Mouse (Mus musculus): ENCODE data around the gene Tor4a. TPM values are rescaled to one million over a fixed set of nuclear protein-coding genes. Genes with fewer than 3 reads are reported as not detected.

Tor4a gene
- 10 to 100 TPM; 36.4 to 59.0 TPM for total RNA-seq (2023)

DNA sequence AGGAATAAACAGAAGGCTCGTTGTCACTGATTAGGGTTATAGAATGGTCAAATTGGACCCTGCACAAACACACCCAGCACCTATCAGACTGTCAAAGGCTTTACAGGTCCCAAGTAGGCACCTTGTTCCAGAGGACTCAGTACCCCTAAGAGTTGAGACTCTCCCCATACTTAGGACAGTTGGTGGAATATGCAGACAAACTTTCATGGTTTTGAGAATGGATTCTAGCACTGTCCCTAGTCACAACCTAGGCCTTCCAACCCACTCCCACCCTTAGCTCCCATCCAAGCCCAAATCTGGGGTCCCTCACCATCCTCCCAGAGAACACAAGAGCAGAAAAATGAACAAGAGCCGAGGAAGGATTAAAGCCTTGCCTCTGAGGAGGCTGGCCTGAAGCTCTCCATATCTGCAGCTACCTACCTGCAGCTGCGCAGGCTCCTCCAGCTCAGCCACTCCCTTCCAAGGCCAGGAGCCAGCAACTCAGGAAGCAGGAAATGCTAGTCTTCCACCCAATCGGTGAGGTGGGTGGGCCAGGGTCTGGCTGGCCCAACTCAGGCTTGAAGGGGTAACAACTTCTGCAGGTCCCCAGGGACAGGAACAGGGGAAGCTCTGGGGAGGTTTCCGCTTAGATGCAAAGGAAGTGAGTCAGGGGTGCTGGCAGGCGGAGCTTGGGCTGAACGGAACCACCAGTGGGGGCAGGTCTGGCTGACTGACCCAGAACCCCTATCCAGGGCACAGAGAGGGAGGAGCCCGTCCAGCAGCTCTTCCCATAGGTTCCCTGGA lies at the start of gene Tor4a:
Tor4a (minus strand) TSS at position 715 of the 783 bp plus-strand sequence.

DNA sequence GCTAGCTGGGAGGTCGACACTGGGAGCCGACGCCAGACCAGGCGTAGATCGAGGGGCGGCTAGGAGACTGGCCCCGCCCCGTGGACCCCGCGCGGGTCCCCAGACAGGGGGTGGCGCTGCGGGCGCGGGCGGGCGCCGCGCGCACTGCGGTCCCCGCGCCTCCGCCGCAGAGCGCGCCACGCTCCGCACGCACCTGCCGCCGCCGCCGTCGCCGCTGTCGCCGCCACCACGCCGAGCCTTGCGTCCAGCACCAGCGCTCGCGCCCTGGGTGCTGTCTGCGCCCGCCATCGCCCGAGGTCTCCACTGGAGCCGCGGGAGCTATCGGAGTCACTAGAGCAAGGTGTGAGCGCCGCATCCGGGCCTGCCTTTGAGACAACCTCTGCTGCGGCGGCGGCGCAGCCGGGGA lies 45.4 kb upstream of the Tor4a start, which contains the start of the genes Rnf208 and Cysrt1:
Rnf208 (plus strand) TSS at position 155 of the 406 bp plus-strand sequence.
Cysrt1 (minus strand) TSS at position 352 of the 406 bp plus-strand sequence.

DNA sequence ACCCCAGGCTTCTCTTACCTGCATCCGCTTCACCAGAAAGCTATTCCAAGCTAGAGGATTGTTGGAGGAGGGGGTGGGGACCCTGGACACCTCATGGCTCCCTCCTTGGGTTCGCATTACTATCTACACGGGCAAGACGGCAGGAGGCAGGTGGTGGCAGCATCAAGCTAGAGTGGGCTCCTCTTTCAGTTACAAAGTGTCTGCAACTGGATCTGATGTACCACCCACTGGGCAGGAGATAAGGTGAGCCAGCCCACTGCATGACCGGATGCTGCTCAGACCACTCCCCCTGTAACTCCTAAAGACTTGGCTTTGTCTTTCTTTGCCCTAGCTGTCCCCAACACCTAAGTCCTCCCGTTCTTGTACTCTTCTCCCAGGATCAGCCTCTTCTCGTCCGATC lies 39.9 kb upstream of the Tor4a start, which contains the start of gene Rnf224:
Rnf224 (minus strand) TSS at position 174 of the 400 bp plus-strand sequence.

DNA sequence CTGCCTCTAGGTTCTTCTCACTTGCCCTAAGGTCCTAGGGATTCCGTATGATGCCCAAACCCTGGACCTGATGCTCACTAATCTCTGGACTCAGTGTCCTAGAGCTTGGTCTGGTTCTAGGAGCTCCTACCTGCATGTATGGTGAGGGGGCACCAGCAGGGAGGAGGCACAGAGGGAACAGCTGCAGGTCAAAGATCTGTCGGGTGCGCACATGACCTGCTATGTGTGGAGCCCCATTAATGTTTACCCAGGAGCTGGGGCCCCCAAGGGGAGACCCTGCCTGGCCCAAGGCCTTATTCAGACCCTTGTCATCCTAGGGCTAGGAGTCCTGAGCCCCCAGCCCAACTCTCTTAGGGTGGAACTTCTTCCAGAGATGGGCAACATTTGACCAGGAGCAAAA lies 37.4 kb upstream of the Tor4a start, which contains the start of gene Slc34a3:
Slc34a3 (minus strand) TSS at position 315 of the 400 bp plus-strand sequence.

DNA sequence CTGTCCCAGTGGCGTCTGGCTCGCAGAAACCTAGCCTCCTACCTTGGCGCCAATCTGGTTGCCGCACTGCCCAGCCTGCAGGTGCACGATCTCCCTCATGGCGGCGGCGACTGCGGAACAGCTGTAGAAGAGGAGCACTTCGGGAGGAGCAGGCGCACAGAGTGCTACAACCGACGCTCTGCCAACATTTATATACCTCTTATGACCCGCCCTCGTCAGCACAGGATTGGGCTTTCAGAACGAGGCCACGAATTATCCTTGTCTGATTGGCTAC lies 27.7 kb upstream of the Tor4a start, which contains the start of gene Tubb4b:
Tubb4b (minus strand) TSS at position 211 of the 274 bp plus-strand sequence.

DNA sequence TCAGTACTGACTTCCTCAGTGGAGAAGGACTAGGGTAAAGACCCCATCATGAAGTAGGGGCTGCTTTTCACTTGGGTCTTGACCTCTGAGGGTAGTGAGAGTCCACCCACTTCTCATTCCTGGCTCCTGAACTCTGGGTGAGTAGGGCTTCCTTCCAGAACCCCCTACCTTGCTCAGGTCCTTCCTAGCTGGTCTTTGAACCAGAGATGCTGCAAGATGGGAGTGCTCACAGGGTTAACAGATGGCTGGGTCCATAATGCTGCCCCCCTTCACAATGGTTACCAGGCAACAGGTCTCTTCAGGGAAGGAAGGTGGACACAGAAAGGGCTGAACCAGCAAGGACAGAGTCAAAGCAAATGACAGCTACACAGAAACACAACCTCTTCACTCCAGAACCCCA lies 21.8 kb upstream of the Tor4a start, which contains the start of gene Fam166a:
Fam166a (plus strand) TSS at position 301 of the 400 bp plus-strand sequence.

DNA sequence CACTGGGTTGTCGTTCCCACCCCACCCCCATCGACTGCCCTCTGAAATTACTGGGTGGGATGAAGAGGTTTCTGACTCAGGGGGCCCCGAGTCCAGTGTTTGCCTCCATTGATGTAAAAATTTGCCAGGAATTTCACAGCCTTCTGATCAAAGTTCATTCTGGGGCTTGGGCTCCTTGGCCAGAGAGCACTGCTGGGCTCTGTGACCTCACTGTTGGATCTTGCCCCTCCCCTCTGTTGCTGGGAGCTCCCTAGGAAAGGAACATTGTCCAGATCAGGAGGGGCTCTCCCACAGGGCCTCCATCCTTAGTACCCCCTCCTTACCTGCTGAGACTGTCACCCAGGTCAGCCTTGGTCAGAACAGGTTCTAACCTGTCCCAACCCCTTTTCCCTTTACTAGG lies 17.8 kb upstream of the Tor4a start, which contains the start of gene Stpg3:
Stpg3 (minus strand) TSS at position 194 of the 400 bp plus-strand sequence.

DNA sequence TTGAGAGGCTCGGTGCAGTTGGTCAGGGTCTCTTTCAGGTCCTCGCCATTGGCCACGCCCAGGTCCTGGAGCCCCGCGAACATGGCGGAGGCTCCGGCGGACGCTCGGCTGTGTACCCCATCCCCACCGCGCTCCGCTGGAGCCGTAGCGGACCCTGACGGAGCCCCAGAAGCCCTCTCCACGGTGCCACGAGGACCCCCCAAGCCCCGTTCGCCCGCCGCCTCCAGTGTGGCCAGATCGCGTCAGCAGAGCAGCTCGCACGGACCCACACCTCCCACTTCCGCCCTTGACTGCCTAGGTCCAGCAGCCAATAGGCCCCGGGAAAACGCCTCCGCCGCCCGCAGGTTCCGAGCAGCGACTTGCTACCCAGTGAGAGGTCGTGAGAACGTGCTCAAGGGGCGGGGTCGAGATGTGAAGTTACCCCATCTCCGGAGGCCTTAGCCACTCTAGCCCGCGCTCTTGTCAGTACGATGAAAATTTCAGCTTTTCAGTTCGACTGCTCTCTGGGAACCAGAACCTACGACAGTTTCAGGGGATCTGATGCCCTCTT lies 14.5 kb upstream of the Tor4a start, which contains the start of gene Nelfb:
Nelfb (minus strand) TSS at position 369 of the 550 bp plus-strand sequence.

DNA sequence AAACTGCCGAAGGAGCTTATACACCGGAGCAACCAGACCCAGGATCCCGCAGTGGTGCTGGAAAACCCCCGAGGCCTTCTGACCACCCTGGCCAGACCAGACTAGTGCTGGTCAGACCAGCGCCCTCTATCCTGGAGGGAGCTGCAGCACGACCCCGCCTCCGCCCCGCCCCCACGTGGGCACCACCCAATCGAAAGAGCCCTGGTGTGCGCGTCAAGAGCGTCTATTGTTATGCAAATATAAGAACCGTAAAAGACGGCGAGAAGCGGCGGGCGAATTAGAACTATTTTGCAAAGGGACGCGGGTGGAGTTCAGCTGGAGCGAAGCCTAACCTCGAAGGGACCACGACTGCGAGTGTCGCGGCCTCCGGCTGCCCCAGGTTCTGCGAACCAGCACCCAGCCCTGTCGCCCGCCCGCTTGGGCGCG lies 16.2 kb downstream of the Tor4a start, which contains the start of gene Nrarp:
Nrarp (plus strand) TSS at position 281 of the 426 bp plus-strand sequence.

Other genes with a start within 250 kb of the Tor4a start
- gene Zmynd19, start 247.1 kb downstream of the Tor4a start, total RNA-seq (2023), result 10 to 100 TPM; 17.5 to 19.8 TPM
- 10 to 100 TPM; 14.8 to 20.9 TPM for gene Dph7, start 234.5 kb downstream of the Tor4a start, total RNA-seq (2023)
- gene Mrpl41, start 221.8 kb downstream of the Tor4a start, total RNA-seq (2023), result 10 to 100 TPM; 21.7 to 31.1 TPM
- gene Pnpla7, start 220.9 kb downstream of the Tor4a start, total RNA-seq (2023), result 100 to 1,000 TPM; 129 to 133 TPM
- gene Nsmf, start 142.5 kb downstream of the Tor4a start, total RNA-seq (2023), result 10 to 100 TPM; 44.6 to 55.0 TPM
- not detected for gene Entpd8, start 116.6 kb downstream of the Tor4a start, total RNA-seq (2023)
- not detected for gene Noxa1, start 101.7 kb downstream of the Tor4a start, total RNA-seq (2023)
- 1 to 10 TPM; 3.7 to 4.2 TPM for gene Nrarp, start 16.1 kb downstream of the Tor4a start, total RNA-seq (2023)
- gene Nelfb, start 14.6 kb upstream of the Tor4a start, total RNA-seq (2023), result 10 to 100 TPM; 96.3 to 98.1 TPM
- not detected for gene Stpg3, start 17.8 kb upstream of the Tor4a start, total RNA-seq (2023)
- gene Fam166a, start 21.9 kb upstream of the Tor4a start, total RNA-seq (2023), result under 1 TPM in 1 of 2 experiments, not detected in 1; 0.50 TPM
- 100 to 1,000 TPM; 117 to 128 TPM for gene Tubb4b, start 27.8 kb upstream of the Tor4a start, total RNA-seq (2023)
- gene Slc34a3, start 37.5 kb upstream of the Tor4a start, total RNA-seq (2023), result not detected
- not detected for gene Rnf224, start 39.9 kb upstream of the Tor4a start, total RNA-seq (2023)
- gene Rnf208, start 45.4 kb upstream of the Tor4a start, total RNA-seq (2023), result not detected
- gene Cysrt1, start 45.6 kb upstream of the Tor4a start, total RNA-seq (2023), result not detected
- gene AL732309.1, start 50.0 kb upstream of the Tor4a start, total RNA-seq (2023), result 10 to 100 TPM; 10.7 to 11.9 TPM
- gene Tmem203, start 58.6 kb upstream of the Tor4a start, total RNA-seq (2023), result 10 to 100 TPM; 20.1 to 25.4 TPM
- gene Tprn, start 65.7 kb upstream of the Tor4a start, total RNA-seq (2023), result 10 to 100 TPM; 15.5 to 20.0 TPM
- 10 to 100 TPM; 43.7 to 44.2 TPM for gene Ssna1, start 75.6 kb upstream of the Tor4a start, total RNA-seq (2023)
- 100 to 1,000 TPM; 114 to 127 TPM for gene Anapc2, start 75.6 kb upstream of the Tor4a start, total RNA-seq (2023)
- not detected for gene Tmem210, start 91.3 kb upstream of the Tor4a start, total RNA-seq (2023)
- gene Lrrc26, start 93.0 kb upstream of the Tor4a start, total RNA-seq (2023), result not detected
- gene Grin1, start 122.3 kb upstream of the Tor4a start, total RNA-seq (2023), result not detected
- gene Man1b1, start 135.5 kb upstream of the Tor4a start, total RNA-seq (2023), result 10 to 100 TPM; 49.9 to 52.4 TPM
- 10 to 100 TPM; 36.0 to 36.9 TPM for gene Dpp7, start 159.5 kb upstream of the Tor4a start, total RNA-seq (2023)
- gene Uap1l1, start 168.8 kb upstream of the Tor4a start, total RNA-seq (2023), result 10 to 100 TPM; 25.0 to 27.0 TPM
- gene Sapcd2, start 175.4 kb upstream of the Tor4a start, total RNA-seq (2023), result 1 to 10 TPM in 1 of 2 experiments, under 1 TPM in 1; 0.44 to 1.0 TPM
- gene Entpd2, start 199.0 kb upstream of the Tor4a start, total RNA-seq (2023), result not detected
- not detected for gene Npdc1, start 202.5 kb upstream of the Tor4a start, total RNA-seq (2023)
- not detected for gene Fut7, start 226.4 kb upstream of the Tor4a start, total RNA-seq (2023)
- gene Abca2, start 231.8 kb upstream of the Tor4a start, total RNA-seq (2023), result 10 to 100 TPM; 48.1 to 52.4 TPM

Data from B cell, adult 67 days (primary cell).